Mouse (Mus musculus) lung, postnatal 0 days (tissue): ENCODE measurements around the gene Hoxa4.

Source experiments
- CTCF ChIP-seq: IDR thresholded peaks from 2 replicates; pipeline ENCODE4 v1.5.1; 2016; ENCODE audit warnings: antibody characterized with exemption, mild to moderate bottlenecking
- EP300 ChIP-seq: IDR thresholded peaks from 2 replicates; pipeline ENCODE4 v1.6.1; 2016; ENCODE audit warnings: antibody characterized with exemption, mild to moderate bottlenecking, control low read depth

- TF ChIP-seq CTCF = no peak
- TF ChIP-seq EP300 = no peak
These were observed 32.6 kb upstream of the Hoxa4 start for GRCm38 (mm10) chr6:52223939-52224760.
